Mouse (Mus musculus): ENCODE results near the gene Rai1.

GRCm38 (mm10) chr11:60065267-60065666 lies 39.5 kb upstream of the Rai1 start:
- TF ChIP-seq CTCF (IDR thresholded peaks at IDR 0.05; ENCODE audit: borderline replicate concordance, control insufficient read depth, extremely low read depth, insufficient read depth, low read length, poor library complexity) (no peak), POLR2A (IDR thresholded peaks at IDR 0.05; ENCODE audit: control insufficient read depth, extremely low read depth, insufficient read depth, low read length, poor library complexity) (no peak)

All from thymus, adult 2 months (tissue).